Mouse (Mus musculus): ENCODE results near the gene Rabl6. TPM values are rescaled to one million over a fixed set of nuclear protein-coding genes. Genes with fewer than 3 reads are reported as not detected.
"Not testable (repeated sequence)": the region's sequence is repeated elsewhere in the genome, so short reads cannot be mapped to it uniquely, and the experiment has no call there.

The Rabl6 gene
- polyA plus RNA-seq, 1 experiment from 2014 or later: 69.6 TPM

GRCm38 (mm10) chr2:25571221-25571620 is 37.1 kb downstream of the Rabl6 start:
- H3K27ac ChIP-seq (replicated peaks): no peak overlapping the region
- H3K4me1 ChIP-seq: peaks cover 29% of the 10 kb centered on the region
- ATAC-seq (ENCODE audit: low FRiP score): no peak
- peaks cover 2% of the 10 kb centered on the region for H3K27me3 ChIP-seq (replicated peaks)
- no peak overlapping the region for H3K9ac ChIP-seq (replicated peaks)
- no peak overlapping the region for H3K4me3 ChIP-seq (replicated peaks)
- H3K9me3 ChIP-seq (replicated peaks): no peaks in the 10 kb centered on the region
- H3K4me2 ChIP-seq: no peak overlapping the region
- H3K36me3 ChIP-seq: peaks cover 25% of the 10 kb centered on the region
- WGBS: 94% methylated on average over 4 of the region's 4 CpGs

GRCm38 (mm10) chr2:25569323-25569722 is 39.0 kb downstream of the Rabl6 start:
- 98% methylated on average over 3 of the region's 3 CpGs for WGBS
- H3K4me2 ChIP-seq: no peak overlapping the region
- no peaks in the 10 kb centered on the region for H3K27me3 ChIP-seq (replicated peaks)
- no peak overlapping the region for H3K4me3 ChIP-seq (replicated peaks)
- H3K27ac ChIP-seq (replicated peaks): no peak overlapping the region
- no peak for ATAC-seq (ENCODE audit: low FRiP score)
- peaks cover 33% of the 10 kb centered on the region for H3K36me3 ChIP-seq
- H3K4me1 ChIP-seq: peaks cover 18% of the 10 kb centered on the region
- H3K9me3 ChIP-seq (replicated peaks): no peaks in the 10 kb centered on the region
- H3K9ac ChIP-seq (replicated peaks): no peak overlapping the region

GRCm38 (mm10) chr2:25568473-25569019 is 39.8 kb downstream of the Rabl6 start:
- WGBS: 88% methylated on average over 6 of the region's 6 CpGs
- peaks cover 41% of the 10 kb centered on the region for H3K36me3 ChIP-seq

DNA sequence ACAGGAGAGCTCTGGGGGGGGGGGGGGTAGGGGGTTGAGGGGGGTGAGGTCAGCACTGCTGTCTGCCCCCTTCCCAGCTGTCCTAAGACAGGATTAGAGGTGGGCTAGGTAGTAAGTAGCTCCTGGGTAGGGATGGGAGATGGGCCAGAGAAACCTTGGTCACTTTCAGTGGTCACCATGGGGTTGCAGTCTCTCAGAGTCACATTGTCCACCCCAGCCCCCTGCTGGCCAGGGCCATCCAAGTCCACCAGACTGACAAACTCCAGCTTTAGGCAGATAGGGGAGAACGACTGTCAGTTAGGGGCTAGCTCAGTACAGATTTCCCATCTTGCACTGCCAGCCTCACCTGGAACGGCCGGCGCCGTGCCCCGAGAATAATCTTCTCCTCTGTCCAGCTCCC is 41.8 kb downstream of the Rabl6 start:
- Histone ChIP-seq H3K4me1 (no peaks in the 10 kb centered on the region), H3K27ac (replicated peaks) (no peak overlapping the region), H3K9me3 (replicated peaks) (no peaks in the 10 kb centered on the region), H3K9ac (replicated peaks) (no peak overlapping the region), H3K36me3 (peaks cover 61% of the 10 kb centered on the region), H3K27me3 (replicated peaks) (no peaks in the 10 kb centered on the region), H3K4me3 (replicated peaks) (no peak overlapping the region), H3K4me2 (no peak overlapping the region)
- 88% methylated on average over 6 of the region's 6 CpGs for WGBS
- no peak for ATAC-seq (ENCODE audit: low FRiP score)

More at GRCm38 (mm10) chr2:25568473-25569019, 39.8 kb downstream of the Rabl6 start:
- H3K9me3 ChIP-seq (replicated peaks): no peaks in the 10 kb centered on the region
- H3K4me2 ChIP-seq: no peak overlapping the region
- no peak overlapping the region for H3K27ac ChIP-seq (replicated peaks)
- ATAC-seq (ENCODE audit: low FRiP score): no peak
- no peak overlapping the region for H3K4me3 ChIP-seq (replicated peaks)
- no peak overlapping the region for H3K9ac ChIP-seq (replicated peaks)
- peaks cover 12% of the 10 kb centered on the region for H3K4me1 ChIP-seq
- no peaks in the 10 kb centered on the region for H3K27me3 ChIP-seq (replicated peaks)

GRCm38 (mm10) chr2:25565741-25566140 is 42.6 kb downstream of the Rabl6 start:
- no peak overlapping the region for H3K4me2 ChIP-seq
- H3K36me3 ChIP-seq: peaks cover 64% of the 10 kb centered on the region
- H3K9me3 ChIP-seq (replicated peaks): no peaks in the 10 kb centered on the region
- no peak overlapping the region for H3K27ac ChIP-seq (replicated peaks)
- no peaks in the 10 kb centered on the region for H3K27me3 ChIP-seq (replicated peaks)
- no peak overlapping the region for H3K9ac ChIP-seq (replicated peaks)
- 87% methylated on average over 8 of the region's 8 CpGs for WGBS
- ATAC-seq (ENCODE audit: low FRiP score): 0 out of 2 replicates have a peak, but pooled peaks have one; percentile 7
- H3K4me3 ChIP-seq (replicated peaks): no peak overlapping the region
- H3K4me1 ChIP-seq: no peaks in the 10 kb centered on the region

DNA sequence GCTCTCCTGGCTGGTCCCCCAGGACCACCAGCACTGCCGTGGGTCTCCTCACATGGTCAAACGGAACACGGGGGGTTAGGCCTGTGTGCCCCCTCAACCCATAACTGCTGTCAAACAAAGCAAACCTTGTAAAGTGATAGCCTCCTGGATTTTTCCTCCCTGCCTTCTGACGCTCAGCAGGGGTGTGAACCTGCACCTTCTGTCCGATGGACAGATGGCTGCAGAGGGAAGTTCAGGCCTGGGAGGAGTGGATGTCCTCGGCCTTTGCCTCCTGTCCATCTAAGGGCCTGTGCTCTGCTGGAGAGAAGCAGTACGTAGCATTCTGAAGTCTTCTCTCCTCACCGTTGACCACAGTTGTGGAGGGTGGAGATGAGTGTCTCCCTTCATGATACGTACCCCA is 46.4 kb downstream of the Rabl6 start:
- Histone ChIP-seq H3K9ac (replicated peaks) (no peak overlapping the region), H3K27ac (replicated peaks) (no peak overlapping the region), H3K4me1 (peaks cover 22% of the 10 kb centered on the region), H3K27me3 (replicated peaks) (no peaks in the 10 kb centered on the region), H3K4me3 (replicated peaks) (no peak overlapping the region), H3K4me2 (no peak overlapping the region), H3K9me3 (replicated peaks) (no peaks in the 10 kb centered on the region), H3K36me3 (peaks cover 56% of the 10 kb centered on the region)
- WGBS: 91% methylated on average over 9 of the region's 9 CpGs
- no peak for ATAC-seq (ENCODE audit: low FRiP score)

GRCm38 (mm10) chr2:25560551-25560950 is 47.8 kb downstream of the Rabl6 start:
- Histone ChIP-seq H3K4me3 (replicated peaks) (no peak overlapping the region), H3K9me3 (replicated peaks) (no peaks in the 10 kb centered on the region), H3K27ac (replicated peaks) (no peak overlapping the region), H3K4me1 (peaks cover 30% of the 10 kb centered on the region), H3K4me2 (no peak overlapping the region), H3K9ac (replicated peaks) (no peak overlapping the region), H3K27me3 (replicated peaks) (no peaks in the 10 kb centered on the region), H3K36me3 (peaks cover 54% of the 10 kb centered on the region)
- 94% methylated on average over 8 of the region's 8 CpGs for WGBS
- ATAC-seq (ENCODE audit: low FRiP score): no peak

- peaks cover 42% of the 10 kb centered on the region for H3K36me3 ChIP-seq
- peak overlapping the region; percentile 84 for H3K4me2 ChIP-seq
- no peaks in the 10 kb centered on the region for H3K9me3 ChIP-seq (replicated peaks)
- H3K27ac ChIP-seq (replicated peaks): no peak overlapping the region
- H3K9ac ChIP-seq (replicated peaks): peak overlapping the region; percentile 97
- no peaks in the 10 kb centered on the region for H3K27me3 ChIP-seq (replicated peaks)
- H3K4me3 ChIP-seq (replicated peaks): peak overlapping the region; percentile 87
- 76% methylated on average over 6 of the region's 6 CpGs for WGBS
- H3K4me1 ChIP-seq: peaks cover 30% of the 10 kb centered on the region
- no peak for ATAC-seq (ENCODE audit: low FRiP score)
Measured at GRCm38 (mm10) chr2:25558774-25559173, 49.5 kb downstream of the Rabl6 start.

DNA sequence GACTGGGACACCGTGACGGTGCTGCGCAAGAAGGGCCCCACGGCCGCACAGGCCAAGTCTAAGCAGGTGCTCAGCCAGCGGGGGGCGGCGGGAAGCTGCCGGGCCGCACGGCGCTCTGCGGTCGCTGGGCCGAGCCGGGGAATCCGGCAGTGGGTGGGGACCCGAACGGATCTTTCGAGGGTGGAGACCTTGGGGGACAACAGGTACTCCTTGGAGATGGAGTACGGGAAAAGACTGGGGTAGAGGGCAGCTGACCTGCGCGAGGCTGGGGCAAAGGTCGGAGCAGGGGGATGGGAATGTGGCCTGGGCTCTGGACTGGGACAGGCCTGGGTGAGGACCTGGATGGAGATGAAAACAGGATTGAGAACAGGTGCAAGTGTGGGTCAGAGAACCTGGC is 50.4 kb downstream of the Rabl6 start:
- Histone ChIP-seq H3K4me2 (peak overlapping the region; percentile 84), H3K4me3 (replicated peaks) (peak overlapping the region; percentile 87), H3K9me3 (replicated peaks) (no peaks in the 10 kb centered on the region), H3K4me1 (peaks cover 30% of the 10 kb centered on the region), H3K9ac (replicated peaks) (peak overlapping the region; percentile 97), H3K27me3 (replicated peaks) (no peaks in the 10 kb centered on the region), H3K27ac (replicated peaks) (peak overlapping the region; percentile 80), H3K36me3 (peaks cover 34% of the 10 kb centered on the region)
- under 1% methylated on average over 24 of the region's 24 CpGs for WGBS
- 0 out of 2 replicates have a peak, but pooled peaks have one; percentile 16 for ATAC-seq (ENCODE audit: low FRiP score)

GRCm38 (mm10) chr2:25557221-25557963 is 50.9 kb downstream of the Rabl6 start, which contains the start of gene Edf1:
Gene Edf1 (plus strand): TSS chr2:25557847.
- Histone ChIP-seq H3K27ac (replicated peaks) (peak within 1 kb of the TSS; percentile 87), H3K9me3 (replicated peaks) (no peaks in the 10 kb centered on the region), H3K27me3 (replicated peaks) (no peaks in the 10 kb centered on the region), H3K4me1 (peaks cover 30% of the 10 kb centered on the region), H3K9ac (replicated peaks) (peak within 1 kb of the TSS; percentile 97), H3K4me2 (peak within 1 kb of the TSS; percentile 84), H3K4me3 (replicated peaks) (peak within 1 kb of the TSS; percentile 87), H3K36me3 (peaks cover 29% of the 10 kb centered on the region)
- WGBS: under 1% methylated on average over 61 of the region's 61 CpGs
- peak; percentile 99 for ATAC-seq (ENCODE audit: low FRiP score)

GRCm38 (mm10) chr2:25556296-25556695 is 52.0 kb downstream of the Rabl6 start:
- Histone ChIP-seq H3K27ac (replicated peaks) (no peak overlapping the region), H3K4me2 (0 out of 2 replicates have a peak overlapping the region, but pooled peaks have one; percentile 84), H3K9ac (replicated peaks) (no peak overlapping the region), H3K9me3 (replicated peaks) (no peaks in the 10 kb centered on the region), H3K4me3 (replicated peaks) (no peak overlapping the region), H3K36me3 (peaks cover 18% of the 10 kb centered on the region), H3K4me1 (peaks cover 30% of the 10 kb centered on the region), H3K27me3 (replicated peaks) (no peaks in the 10 kb centered on the region)
- 39% methylated on average over 1 of the region's 1 CpGs for WGBS
- ATAC-seq (ENCODE audit: low FRiP score): no peak

DNA sequence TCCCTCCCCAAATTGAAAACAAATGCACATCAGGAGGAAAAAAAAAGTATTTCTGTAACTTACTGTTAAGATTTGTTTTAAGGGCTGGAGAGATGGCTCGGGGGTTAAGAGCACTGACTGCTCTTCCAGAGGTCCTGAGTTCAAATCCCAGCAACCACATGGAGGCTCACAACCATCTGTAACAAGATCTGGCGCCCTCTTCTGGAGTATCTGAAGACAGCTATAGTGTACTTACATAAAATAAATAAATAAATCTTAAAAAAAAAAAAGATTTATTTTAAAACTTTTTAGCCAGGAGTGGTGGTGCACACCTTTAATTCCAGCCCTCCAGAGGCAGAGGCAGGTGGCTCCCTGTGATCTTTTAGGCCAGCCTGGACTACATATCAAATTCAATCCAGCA is 52.8 kb downstream of the Rabl6 start:
- not testable (repeated sequence) for H3K36me3 ChIP-seq; H3K27me3 ChIP-seq (replicated peaks); H3K9ac ChIP-seq (replicated peaks); H3K4me3 ChIP-seq (replicated peaks); H3K9me3 ChIP-seq (replicated peaks); H3K4me2 ChIP-seq; H3K27ac ChIP-seq (replicated peaks); ATAC-seq (ENCODE audit: low FRiP score)
- WGBS: 57% methylated on average over 2 of the region's 2 CpGs
- H3K4me1 ChIP-seq: peaks cover 30% of the 10 kb centered on the region
